Mouse (Mus musculus): Measurements from ENCODE around the gene Anapc7.
"Not testable (repeated sequence)": the region's sequence is repeated elsewhere in the genome, so short reads cannot be mapped to it uniquely, and the experiment has no call there.

Anapc7 gene

GRCm38 (mm10) chr5:122451324-122451723, 29.8 kb downstream of the Anapc7 start:
- DNase-seq (ENCODE audit: low spot score in 2 of 2), result no peak

- no peak for DNase-seq (ENCODE audit: low spot score in 2 of 2)
Observed at GRCm38 (mm10) chr5:122452194-122452593, 30.7 kb downstream of the Anapc7 start.

- DNase-seq (ENCODE audit: low spot score in 2 of 2), result no peak
Observed at GRCm38 (mm10) chr5:122453188-122453587, 31.7 kb downstream of the Anapc7 start.

GRCm38 (mm10) chr5:122454442-122454841, 32.9 kb downstream of the Anapc7 start:
- DNase-seq (ENCODE audit: low spot score in 2 of 2), result no peak

- DNase-seq (ENCODE audit: low spot score in 2 of 2), result no peak
Observed at GRCm38 (mm10) chr5:122454883-122455282, 33.4 kb downstream of the Anapc7 start.

GRCm38 (mm10) chr5:122455584-122455983, 34.1 kb downstream of the Anapc7 start:
- no peak for DNase-seq (ENCODE audit: low spot score in 2 of 2)

GRCm38 (mm10) chr5:122457054-122457453, 35.6 kb downstream of the Anapc7 start:
- DNase-seq (ENCODE audit: low spot score in 2 of 2), result not testable (repeated sequence)

- no peak for DNase-seq (ENCODE audit: low spot score in 2 of 2)
Observed at GRCm38 (mm10) chr5:122458066-122458465, 36.6 kb downstream of the Anapc7 start.

- DNase-seq (ENCODE audit: low spot score in 2 of 2), result no peak
Observed at GRCm38 (mm10) chr5:122459335-122459734, 37.8 kb downstream of the Anapc7 start.

GRCm38 (mm10) chr5:122460656-122461055, 39.2 kb downstream of the Anapc7 start:
- DNase-seq (ENCODE audit: low spot score in 2 of 2), result no peak

GRCm38 (mm10) chr5:122461431-122461830, 39.9 kb downstream of the Anapc7 start:
- DNase-seq (ENCODE audit: low spot score in 2 of 2), result no peak

GRCm38 (mm10) chr5:122471658-122472057, 50.2 kb downstream of the Anapc7 start:
- no peak for DNase-seq (ENCODE audit: low spot score in 2 of 2)

- no peak for DNase-seq (ENCODE audit: low spot score in 2 of 2)
Observed at GRCm38 (mm10) chr5:122474643-122475363, 53.3 kb downstream of the Anapc7 start.

GRCm38 (mm10) chr5:122476078-122476477, 54.6 kb downstream of the Anapc7 start:
- DNase-seq (ENCODE audit: low spot score in 2 of 2), result no peak

GRCm38 (mm10) chr5:122477492-122477891, 56.0 kb downstream of the Anapc7 start:
- DNase-seq (ENCODE audit: low spot score in 2 of 2), result no peak

GRCm38 (mm10) chr5:122479131-122479530, 57.6 kb downstream of the Anapc7 start:
- DNase-seq (ENCODE audit: low spot score in 2 of 2), result no peak

- DNase-seq (ENCODE audit: low spot score in 2 of 2), result no peak
Observed at GRCm38 (mm10) chr5:122481844-122482243, 60.4 kb downstream of the Anapc7 start.

GRCm38 (mm10) chr5:122482733-122483391, 61.4 kb downstream of the Anapc7 start:
- no peak for DNase-seq (ENCODE audit: low spot score in 2 of 2)

- not testable (repeated sequence) for DNase-seq (ENCODE audit: low spot score in 2 of 2)
Observed at GRCm38 (mm10) chr5:122486243-122486642, 64.8 kb downstream of the Anapc7 start.

GRCm38 (mm10) chr5:122487825-122488224, 66.3 kb downstream of the Anapc7 start:
- DNase-seq (ENCODE audit: low spot score in 2 of 2), result no peak

GRCm38 (mm10) chr5:122490148-122490547, 68.7 kb downstream of the Anapc7 start:
- DNase-seq (ENCODE audit: low spot score in 2 of 2), result no peak

- no peak for DNase-seq (ENCODE audit: low spot score in 2 of 2)
Observed at GRCm38 (mm10) chr5:122491385-122491784, 69.9 kb downstream of the Anapc7 start.

GRCm38 (mm10) chr5:122493035-122493434, 71.5 kb downstream of the Anapc7 start:
- DNase-seq (ENCODE audit: low spot score in 2 of 2), result no peak

Data from urinary bladder, postnatal 4 days (tissue).